Mouse (Mus musculus) limb, embryonic 11.5 days (tissue): ENCODE data around the gene Hmgcs1. TPM values are rescaled to one million over a fixed set of nuclear protein-coding genes. Genes with fewer than 3 reads are reported as not detected.
"Not testable (repeated sequence)": the region's sequence is repeated elsewhere in the genome, so short reads cannot be mapped to it uniquely, and the experiment has no call there.

Experiments
- ATAC-seq: fragments of 200-750 bp; cut with Nextera tagmentation; 2 replicates; pipeline ENCODE4 v1.8.0; 2017; ENCODE audit warnings: low read depth; ENCODE audit not compliant: insufficient number of reproducible peaks, low FRiP score, low TSS enrichment
- DNase-seq: peaks from one replicate; pipeline ENCODE4 v3.0.0-alpha.2; 2015; ENCODE audit warnings: low spot score
- H3K27ac ChIP-seq: fragments of 300-500 bp; sonication (generic); replicated peaks from 2 replicates; pipeline ENCODE4 v1.5.1; 2014; ENCODE audit warnings: low read depth, mild to moderate bottlenecking, low read length
- H3K27me3 ChIP-seq: fragments of 300-500 bp; sonication (generic); 2 replicates; pipeline ENCODE4 v1.6.1; 2014; ENCODE audit warnings: mild to moderate bottlenecking, low read length, mixed read lengths; ENCODE audit not compliant: control insufficient read depth, insufficient read depth
- H3K36me3 ChIP-seq: fragments of 300-500 bp; sonication (generic); 2 replicates; pipeline ENCODE4 v1.6.1; 2014; ENCODE audit warnings: mild to moderate bottlenecking, low read length, moderate library complexity, mixed read lengths; ENCODE audit not compliant: control insufficient read depth, insufficient read depth
- H3K4me1 ChIP-seq: fragments of 300-500 bp; sonication (generic); 2 replicates; pipeline ENCODE4 v1.6.1; 2014; ENCODE audit warnings: low read length, mixed read lengths; ENCODE audit not compliant: control insufficient read depth, insufficient read depth
- H3K4me2 ChIP-seq: fragments of 300-500 bp; sonication (generic); 2 replicates; pipeline ENCODE4 v1.6.1; 2014; ENCODE audit warnings: low read depth, mild to moderate bottlenecking, moderate library complexity; ENCODE audit not compliant: severe bottlenecking
- H3K4me3 ChIP-seq: fragments of 300-500 bp; sonication (generic); 2 replicates; pipeline ENCODE4 v1.5.1; 2014; ENCODE audit warnings: low read depth, low read length
- H3K9ac ChIP-seq: fragments of 300-500 bp; sonication (generic); 2 replicates; pipeline ENCODE4 v1.6.1; 2014; ENCODE audit warnings: mild to moderate bottlenecking, low read length
- H3K9me3 ChIP-seq: fragments of 300-500 bp; sonication (generic); 2 replicates; pipeline ENCODE4 v1.6.1; 2016; ENCODE audit warnings: low read length; ENCODE audit not compliant: control insufficient read depth
- WGBS: fragments of 180-500 bp; shearing (Covaris S2); extraction: QIAGEN DNeasy Blood & Tissue Kit; methylation state at CpG from one replicate; pipeline ENCODE4 v1.1.7; 2014; 5-methylcytosine and 5-hydroxymethylcytosine counted together
- polyA plus RNA-seq: library from polyadenylated mRNA; unstranded; fragments of >200 nt; fragmentation: Nextera tagmentation; extraction: Ambion mirVana; gene quantifications from 2 replicates; pipeline ENCODE4 v1.2.1, GENCODE M21; 2014

The Hmgcs1 gene
- polyA plus RNA-seq, 1 experiment from 2014 or later = 212 TPM

DNA sequence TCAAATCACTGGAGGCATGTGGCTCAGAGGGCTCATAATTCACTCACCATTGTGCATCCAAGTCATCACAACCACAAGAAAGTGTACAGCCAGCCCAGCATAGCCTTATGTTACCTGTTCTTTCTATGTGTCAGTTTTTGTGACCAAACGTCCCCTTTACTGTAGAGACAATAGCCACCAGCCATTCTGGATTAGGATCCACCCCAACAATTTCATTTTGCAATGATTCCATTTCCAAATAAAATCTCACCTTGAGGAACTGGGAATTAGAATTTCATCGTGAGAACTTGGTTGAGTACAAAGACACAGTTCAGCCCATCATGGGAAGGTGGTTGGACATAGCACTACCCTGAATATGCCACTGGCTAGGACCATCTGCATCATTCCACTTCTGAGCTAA lies 33.9 kb upstream of the Hmgcs1 start:
- Histone ChIP-seq H3K27ac (no peak overlapping the region), H3K9me3 (no peaks in the 10 kb centered on the region), H3K9ac (no peak overlapping the region), H3K4me3 (no peak overlapping the region), H3K4me1 (no peaks in the 10 kb centered on the region), H3K4me2 (no peak overlapping the region), H3K36me3 (no peaks in the 10 kb centered on the region), H3K27me3 (no peaks in the 10 kb centered on the region)
- ATAC-seq (no peak), DNase-seq (no peak)
- WGBS = 87% methylated on average over 2 of the region's 2 CpGs

GRCm38 (mm10) chr13:119656846-119657416 lies 33.2 kb upstream of the Hmgcs1 start:
- no peak overlapping the region for H3K9ac ChIP-seq
- ATAC-seq (no peak), DNase-seq (no peak)
- H3K9me3 ChIP-seq = no peaks in the 10 kb centered on the region
- H3K4me2 ChIP-seq = no peak overlapping the region
- WGBS = 73% methylated on average over 6 of the region's 6 CpGs
- H3K4me3 ChIP-seq = no peak overlapping the region
- H3K27ac ChIP-seq = no peak overlapping the region
- no peaks in the 10 kb centered on the region for H3K36me3 ChIP-seq
- H3K27me3 ChIP-seq = no peaks in the 10 kb centered on the region
- H3K4me1 ChIP-seq = no peaks in the 10 kb centered on the region

- H3K27me3 ChIP-seq, H3K36me3 ChIP-seq, H3K4me3 ChIP-seq, H3K9ac ChIP-seq, H3K27ac ChIP-seq, DNase-seq, ATAC-seq, H3K4me1 ChIP-seq, H3K9me3 ChIP-seq, H3K4me2 ChIP-seq: not testable (repeated sequence)
- WGBS = 82% methylated on average over 4 of the region's 9 CpGs
These were observed 28.8 kb upstream of the Hmgcs1 start for GRCm38 (mm10) chr13:119661420-119661819.

DNA sequence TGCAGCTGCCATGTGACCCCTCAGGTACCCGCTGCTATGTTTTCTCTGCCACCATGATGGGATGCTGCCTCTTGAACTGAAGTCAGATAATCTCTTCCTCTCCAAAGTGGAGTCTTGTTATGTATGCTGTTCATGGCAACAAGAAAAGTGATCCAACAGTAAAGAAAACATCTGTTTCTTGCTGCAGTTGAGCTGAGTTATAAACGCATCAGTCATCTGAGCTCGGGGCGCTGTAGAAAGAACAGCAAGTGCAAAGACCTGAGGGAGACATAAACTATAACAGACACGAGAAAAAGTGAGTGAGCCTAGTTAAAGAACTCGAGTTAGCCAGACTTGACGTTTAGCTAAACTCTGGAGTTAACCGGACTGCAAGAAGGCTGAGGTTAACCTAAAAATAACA lies 11.4 kb upstream of the Hmgcs1 start:
- ATAC-seq = no peak; the same call in 1 of the 2 replicates
- Histone ChIP-seq H3K9me3 (no peaks in the 10 kb centered on the region), H3K27ac (no peak overlapping the region), H3K36me3 (no peaks in the 10 kb centered on the region), H3K9ac (no peak overlapping the region), H3K27me3 (no peaks in the 10 kb centered on the region), H3K4me1 (peaks cover under 1% of the 10 kb centered on the region; the same call in 1 of the 2 replicates), H3K4me3 (no peak overlapping the region), H3K4me2 (no peak overlapping the region)
- 52% methylated on average over 8 of the region's 8 CpGs for WGBS
- no peak for DNase-seq

DNA sequence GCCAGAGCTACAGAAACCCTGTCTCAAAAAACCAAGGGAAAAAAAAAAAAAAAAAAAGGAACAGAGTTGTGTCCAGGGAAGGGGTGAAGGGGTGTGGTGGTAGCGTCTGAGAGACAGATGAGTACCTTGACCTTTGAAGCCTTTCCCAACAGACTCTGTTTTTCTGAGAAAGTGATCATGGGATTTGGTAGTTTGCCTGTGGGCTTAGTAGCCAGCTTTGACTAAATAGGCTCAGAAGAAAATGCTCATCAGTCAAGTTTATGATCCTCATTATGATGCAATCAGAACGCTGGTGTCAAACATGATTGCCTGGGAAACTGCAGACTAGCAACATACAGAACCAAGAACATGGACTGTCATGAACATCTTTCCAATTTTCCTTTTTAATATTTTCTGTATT lies 10.5 kb upstream of the Hmgcs1 start:
- no peak overlapping the region for H3K4me2 ChIP-seq
- WGBS = 52% methylated on average over 2 of the region's 2 CpGs
- no peak overlapping the region for H3K27ac ChIP-seq
- no peak for ATAC-seq
- H3K9me3 ChIP-seq = no peaks in the 10 kb centered on the region
- H3K9ac ChIP-seq = no peak overlapping the region
- no peaks in the 10 kb centered on the region for H3K27me3 ChIP-seq
- H3K36me3 ChIP-seq = no peaks in the 10 kb centered on the region
- peaks cover 2% of the 10 kb centered on the region; the same call in 1 of the 2 replicates for H3K4me1 ChIP-seq
- no peak overlapping the region for H3K4me3 ChIP-seq
- DNase-seq = no peak

DNA sequence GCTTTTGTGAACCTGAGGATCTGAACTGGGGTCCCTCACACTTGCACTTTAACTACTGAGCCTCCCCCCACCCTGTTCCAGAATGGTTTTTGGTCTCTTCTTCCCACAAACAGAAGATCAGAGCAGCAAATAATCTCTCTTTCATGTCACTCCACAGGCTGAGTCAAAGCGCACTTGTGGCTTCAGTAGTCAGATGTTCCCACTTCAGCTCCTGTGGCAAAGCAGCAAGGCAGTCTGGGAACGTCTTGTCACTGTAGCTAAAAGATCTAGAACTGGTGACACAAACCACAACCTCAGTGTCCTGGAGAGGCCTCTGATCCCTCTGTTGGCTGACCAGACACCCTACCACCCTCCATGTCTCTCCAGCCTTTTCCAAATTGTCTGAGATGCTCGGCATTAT lies 9.0 kb upstream of the Hmgcs1 start:
- Histone ChIP-seq H3K4me2 (no peak overlapping the region), H3K4me3 (no peak overlapping the region), H3K9ac (no peak overlapping the region), H3K36me3 (no peaks in the 10 kb centered on the region), H3K9me3 (no peaks in the 10 kb centered on the region), H3K27me3 (no peaks in the 10 kb centered on the region), H3K27ac (no peak overlapping the region), H3K4me1 (peaks cover 2% of the 10 kb centered on the region; the same call in 1 of the 2 replicates)
- no peak for ATAC-seq
- DNase-seq = no peak
- WGBS = 71% methylated on average over 3 of the region's 3 CpGs

GRCm38 (mm10) chr13:119684416-119685177 lies 5.6 kb upstream of the Hmgcs1 start:
- H3K27me3 ChIP-seq = no peaks in the 10 kb centered on the region
- no peaks in the 10 kb centered on the region for H3K9me3 ChIP-seq
- H3K36me3 ChIP-seq = no peaks in the 10 kb centered on the region
- H3K4me2 ChIP-seq = no peak overlapping the region
- 54% methylated on average over 11 of the region's 11 CpGs for WGBS
- no peak for ATAC-seq
- H3K9ac ChIP-seq = no peak overlapping the region
- H3K4me3 ChIP-seq = no peak overlapping the region
- peaks cover 2% of the 10 kb centered on the region; the same call in 1 of the 2 replicates for H3K4me1 ChIP-seq
- DNase-seq = no peak
- no peak overlapping the region for H3K27ac ChIP-seq

- Histone ChIP-seq H3K4me1 (no peaks in the 10 kb centered on the region), H3K27ac (no peak overlapping the region), H3K27me3 (no peaks in the 10 kb centered on the region), H3K4me3 (0 out of 2 replicates have a peak overlapping the region, but pooled peaks have one; percentile 16), H3K9ac (no peak overlapping the region), H3K4me2 (peak overlapping the region; percentile 30; the same call in 1 of the 2 replicates), H3K9me3 (no peaks in the 10 kb centered on the region), H3K36me3 (no peaks in the 10 kb centered on the region)
- 13% methylated on average over 5 of the region's 5 CpGs for WGBS
- DNase-seq (no peak), ATAC-seq (no peak)
These were observed 505 bp upstream of the Hmgcs1 start for GRCm38 (mm10) chr13:119689709-119690038.
